Mouse (Mus musculus) liver, adult 2 months (tissue): ENCODE data around the gene Gmip.

Experiments used
- CTCF ChIP-seq: fragments of 200-500 bp; IDR thresholded peaks from 2 replicates; pipeline ENCODE4 v1.5.1; 2011; ENCODE audit warnings: low read depth, low read length, control low read depth
- POLR2A ChIP-seq: fragments of 200-500 bp; IDR thresholded peaks from 2 replicates; pipeline ENCODE4 v1.6.1; 2011; ENCODE audit warnings: low read length, control low read depth; ENCODE audit not compliant: insufficient read depth; ENCODE audit errors: extremely low read depth

GRCm38 (mm10) chr8:69863387-69864020 lies 55.0 kb downstream of the Gmip start:
- TF ChIP-seq CTCF (no peak), POLR2A (no peak)
